Mouse (Mus musculus): ENCODE results near the gene Smoc2.

- TF ChIP-seq CTCF (conservative IDR thresholded peaks at IDR 0.05 in 1 of 2, IDR thresholded peaks at IDR 0.05 in 1 of 2; ENCODE audit: low read depth in 2 of 2, low read length in 2 of 2): no peak
- TF ChIP-seq POLR2A (IDR thresholded peaks at IDR 0.05; ENCODE audit: low read depth, low read length): no peak
- no peak for TF ChIP-seq E2F4 (IDR thresholded peaks at IDR 0.05; ENCODE audit: insufficient replicate concordance, low read depth, low read length)
- no peak for TF ChIP-seq GABPA (IDR thresholded peaks at IDR 0.05; ENCODE audit: insufficient replicate concordance, low read depth, low read length)
Observed at GRCm38 (mm10) chr17:14372324-14373145, 93.2 kb downstream of the Smoc2 start.

All from CH12.LX (cell line).